Mouse (Mus musculus) intestine, embryonic 15.5 days (tissue): ENCODE data around the gene Bet1. TPM values are rescaled to one million over a fixed set of nuclear protein-coding genes. Genes with fewer than 3 reads are reported as not detected.

Source experiments
- polyA plus RNA-seq: library from polyadenylated mRNA; unstranded; fragments of >200 nt; fragmentation: Nextera tagmentation; extraction: Ambion mirVana; gene quantifications from 2 replicates; pipeline ENCODE4 v1.2.1, GENCODE M21; 2015

The Bet1 gene
- polyA plus RNA-seq, 1 experiment from 2014 or later = 86.8 TPM

Other genes with a start within 250 kb of the Bet1 start
- gene Tfpi2, start 98.1 kb downstream of the Bet1 start, polyA plus RNA-seq = 11.2 and 12.0 TPM in 2 replicates
- gene Gngt1, start 93.2 kb downstream of the Bet1 start, polyA plus RNA-seq = not detected in 2 replicates
- gene Gng11, start 83.1 kb downstream of the Bet1 start, polyA plus RNA-seq = 76.9 and 86.9 TPM in 2 replicates